Mouse (Mus musculus): Measurements from ENCODE around the gene Nhlh1. TPM values are rescaled to one million over a fixed set of nuclear protein-coding genes. Genes with fewer than 3 reads are reported as not detected.

The Nhlh1 gene
- total RNA-seq, 2 experiments from 2014 or later: 1.3 to 1.5 TPM

DNA sequence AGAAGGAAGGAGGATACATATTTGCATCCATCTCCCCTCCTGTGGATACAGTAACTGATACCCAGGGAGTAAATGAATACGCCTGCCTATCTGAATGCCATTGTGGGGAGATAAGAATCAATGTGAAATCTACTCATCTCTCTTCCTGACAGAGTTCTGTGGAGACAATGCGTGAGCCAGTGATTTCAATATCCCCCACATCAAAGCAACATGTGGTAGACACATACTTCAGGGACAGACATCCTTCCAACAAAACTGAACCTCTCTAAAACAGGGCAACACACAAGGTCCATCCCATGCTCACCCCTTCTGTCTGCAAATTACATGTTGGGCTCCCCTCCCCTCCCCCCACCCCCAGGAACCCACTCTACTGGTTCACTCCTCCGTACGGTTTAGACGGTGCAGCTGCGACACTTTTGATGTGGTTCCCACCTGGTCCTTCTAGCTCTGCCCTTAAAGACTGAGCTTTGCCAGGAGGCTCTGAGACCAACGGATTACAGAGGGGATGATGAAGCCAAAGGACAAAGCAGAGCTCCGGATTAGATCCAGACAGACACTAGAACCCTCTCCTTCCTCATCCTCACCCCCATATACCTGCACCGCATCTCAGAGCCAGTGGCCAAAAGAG lies 41.9 kb downstream of the Nhlh1 start:
- DNase-seq: no peak

DNA sequence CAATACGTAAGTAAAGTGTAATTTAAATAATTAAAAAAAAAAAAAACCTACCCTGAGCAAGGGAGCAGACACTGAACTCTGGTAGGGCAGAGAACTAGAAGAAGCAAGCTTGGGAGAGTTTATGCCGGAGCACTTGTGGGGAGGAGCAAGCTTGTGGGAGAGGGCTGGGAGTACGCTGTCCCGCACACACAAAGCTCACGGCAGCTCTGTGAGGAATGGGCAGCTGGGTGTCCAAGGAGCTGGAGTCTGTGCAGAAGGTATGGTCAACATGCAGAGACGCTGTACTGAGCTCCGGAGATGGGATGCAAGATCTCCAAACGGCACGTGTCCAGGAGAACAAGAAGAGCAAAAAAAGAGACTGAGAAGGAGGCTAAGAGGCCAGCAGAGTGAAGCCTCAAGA lies 42.6 kb downstream of the Nhlh1 start:
- DNase-seq: no peak

DNA sequence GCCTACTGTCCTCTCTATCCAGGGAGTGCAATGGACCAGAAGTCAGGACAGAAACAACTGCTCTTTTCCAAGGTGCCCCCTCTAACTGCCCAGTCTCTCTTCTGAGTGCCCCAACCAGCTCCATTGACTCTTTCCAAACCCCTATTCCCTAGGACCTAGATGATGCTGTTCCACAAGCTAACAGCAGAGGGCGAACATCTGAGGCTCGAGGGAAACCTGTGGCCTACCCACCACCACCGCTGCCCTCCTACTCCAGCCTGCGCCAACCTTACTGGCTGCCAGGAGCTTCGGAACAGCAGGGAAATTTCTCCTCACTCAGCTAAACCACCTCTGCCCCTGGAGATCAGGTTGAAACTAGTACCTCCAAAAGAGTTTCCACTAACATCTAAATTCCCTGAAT lies 45.3 kb downstream of the Nhlh1 start:
- peak; percentile 51 to 64 for DNase-seq

DNA sequence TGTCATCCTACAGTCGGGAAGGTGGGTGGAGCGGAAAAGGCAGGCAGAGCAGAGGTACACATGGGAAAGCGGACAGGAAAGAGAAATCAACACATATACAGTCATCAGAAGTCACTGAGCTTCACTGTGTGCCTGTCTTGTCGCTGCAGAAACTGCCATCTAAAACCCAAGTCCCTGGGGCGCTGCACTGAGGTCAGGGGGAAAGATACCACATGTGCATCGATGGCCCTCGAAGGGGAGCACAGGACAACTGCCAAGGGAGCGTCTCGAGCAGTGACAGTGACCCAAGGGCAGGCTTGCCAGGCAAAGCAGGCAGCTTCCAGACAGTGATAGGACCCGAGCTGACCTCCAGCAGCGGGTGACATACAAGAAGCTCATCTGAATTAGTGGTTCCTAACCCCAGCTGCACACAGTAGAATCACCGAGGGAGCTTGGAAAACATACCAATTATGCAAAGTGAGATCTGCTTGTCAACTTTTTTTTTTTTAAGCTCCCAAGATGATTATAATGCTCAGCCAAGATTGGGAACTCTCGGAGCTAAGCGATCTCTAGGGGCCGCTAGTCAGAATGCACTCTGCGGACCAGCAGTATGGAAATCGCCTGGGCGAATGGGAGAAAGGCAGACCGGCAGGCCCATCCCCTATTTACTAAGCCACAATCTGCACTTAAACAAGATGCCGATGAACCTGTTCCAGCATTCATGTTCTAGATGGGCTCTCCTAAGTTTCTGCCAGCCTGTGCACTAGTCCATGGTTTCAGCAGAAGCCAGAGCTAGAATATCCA lies 47.1 kb downstream of the Nhlh1 start:
- no peak for DNase-seq

DNA sequence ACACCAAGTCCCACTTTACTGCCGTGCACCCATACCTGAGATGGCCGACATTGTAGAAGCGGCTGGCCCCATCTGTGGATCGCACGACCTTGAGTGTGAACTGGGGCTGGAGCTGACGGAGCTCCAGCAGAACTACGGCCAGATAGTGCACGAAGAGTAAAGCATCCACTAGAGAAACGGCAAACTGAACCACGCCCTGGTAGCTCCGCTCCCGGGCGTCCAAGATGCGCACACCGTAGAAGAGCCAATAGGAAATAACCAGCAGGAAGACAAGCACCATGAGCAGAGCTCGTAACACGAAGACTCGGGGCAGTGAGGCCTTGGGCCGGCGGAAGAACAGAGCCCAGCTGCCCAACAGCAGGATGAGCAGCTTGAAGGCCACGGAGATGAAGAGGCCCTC lies 48.0 kb downstream of the Nhlh1 start:
- DNase-seq: no peak

DNA sequence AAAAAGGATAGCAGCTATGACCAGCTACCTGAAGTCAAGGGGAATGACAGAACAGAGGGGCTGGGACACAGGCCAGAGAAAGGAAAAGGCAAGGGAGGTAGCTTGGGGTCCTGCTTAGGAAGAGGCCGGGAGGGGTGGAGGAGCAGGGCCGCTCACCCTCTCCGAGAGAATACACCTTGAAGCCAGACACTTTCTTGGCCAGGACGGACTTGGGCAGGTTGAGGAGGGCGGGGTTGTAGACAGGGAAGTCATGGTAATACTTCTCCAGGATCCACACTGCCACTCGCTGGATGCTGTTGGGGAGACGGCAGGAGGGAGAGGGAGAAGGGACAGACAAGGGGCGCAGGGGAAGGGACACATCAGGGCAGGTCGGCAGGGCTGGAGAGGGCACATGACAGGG lies 49.0 kb downstream of the Nhlh1 start:
- DNase-seq: no peak

DNA sequence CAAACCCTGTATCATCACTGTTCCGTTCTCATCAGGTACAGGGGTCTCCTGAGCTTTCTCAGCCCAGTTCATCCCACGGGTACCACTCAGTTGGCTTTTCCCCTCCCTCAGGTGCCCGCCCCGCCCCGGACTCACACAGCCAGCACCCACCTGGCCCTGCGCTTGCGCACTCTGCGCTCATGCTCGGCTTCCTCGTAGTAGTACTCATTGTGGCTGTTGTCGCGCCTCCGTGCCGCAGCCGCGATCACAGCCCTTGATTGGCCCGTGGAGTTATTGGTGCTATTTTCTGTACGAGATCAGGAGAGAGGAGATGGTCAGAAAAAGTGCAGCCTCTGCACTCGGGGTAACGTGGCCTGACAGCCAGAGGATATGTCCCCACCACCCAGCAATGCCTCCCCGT lies 49.6 kb downstream of the Nhlh1 start:
- DNase-seq: no peak

Other genes starting within 250 kb of the Nhlh1 start
- 1 to 10 TPM; 1.6 to 2.0 TPM for gene Cd84, start 217.9 kb downstream of the Nhlh1 start, total RNA-seq (2021)
- not detected for gene Gm10521, start 161.9 kb downstream of the Nhlh1 start, total RNA-seq (2021)
- gene Slamf6, start 140.1 kb downstream of the Nhlh1 start, total RNA-seq (2021): not detected
- 10 to 100 TPM; 14.8 to 16.0 TPM for gene Vangl2, start 29.1 kb downstream of the Nhlh1 start, total RNA-seq (2021)
- gene Copa, start 25.0 kb upstream of the Nhlh1 start, total RNA-seq (2021): 100 to 1,000 TPM; 144 TPM
- 10 to 100 TPM; 57.1 to 60.1 TPM for gene Ncstn, start 25.2 kb upstream of the Nhlh1 start, total RNA-seq (2021)
- 10 to 100 TPM; 89.2 to 95.3 TPM for gene Pex19, start 69.2 kb upstream of the Nhlh1 start, total RNA-seq (2021)
- 100 to 1,000 TPM; 103 to 105 TPM for gene Dcaf8, start 90.5 kb upstream of the Nhlh1 start, total RNA-seq (2021)
- gene Pea15a, start 149.2 kb upstream of the Nhlh1 start, total RNA-seq (2021): 100 to 1,000 TPM; 418 to 426 TPM
- gene Casq1, start 162.3 kb upstream of the Nhlh1 start, total RNA-seq (2021): under 1 TPM in 1 of 2 experiments, not detected in 1; 0.87 TPM
- not detected for gene Atp1a4, start 200.8 kb upstream of the Nhlh1 start, total RNA-seq (2021)
- gene Igsf8, start 204.1 kb upstream of the Nhlh1 start, total RNA-seq (2021): 100 to 1,000 TPM; 256 to 272 TPM
- 100 to 1,000 TPM; 577 to 614 TPM for gene Atp1a2, start 240.5 kb upstream of the Nhlh1 start, total RNA-seq (2021)